Mouse (Mus musculus) adrenal gland, postnatal 36 days (tissue): ENCODE measurements around the gene Ccnb2. TPM values are rescaled to one million over a fixed set of nuclear protein-coding genes. Genes with fewer than 3 reads are reported as not detected.
"Not testable (repeated sequence)": the region's sequence is repeated elsewhere in the genome, so short reads cannot be mapped to it uniquely, and the experiment has no call there.

Experiments
- DNase-seq, 2 experiments: peaks; one replicate each; pipeline ENCODE4 v3.0.0; 2021; ENCODE audit warnings: mixed read lengths in 1 of 2
- long read RNA-seq, 2 experiments: library from polyadenylated mRNA; stranded (forward); transcript quantifications; one replicate each; pipeline ENCODE4 v2.0.0; 2021; ENCODE audit warnings: borderline sequencing depth in 2 of 2
- total RNA-seq, 2 experiments: library from RNA; stranded (reverse); gene quantifications; 2 replicates each; pipeline ENCODE4 v1.2.3; 2021

Ccnb2 gene
- 1 to 10 TPM; 5.4 to 6.1 TPM for total RNA-seq
- long read RNA-seq, experiment 1, transcript Ccnb2-201 (9 exons, 1,531 nt), result major isoform, 9 of 17 reads
- long read RNA-seq, experiment 1, partial matches to known transcripts, result 5 of 17 reads
- long read RNA-seq, experiment 1, other reads (novel, unspliced or antisense), result 3 of 17 reads
- long read RNA-seq, experiment 2, partial matches to known transcripts, result 0 of 6 reads
- long read RNA-seq, experiment 2, other reads (novel, unspliced or antisense), result 2 of 6 reads

DNA sequence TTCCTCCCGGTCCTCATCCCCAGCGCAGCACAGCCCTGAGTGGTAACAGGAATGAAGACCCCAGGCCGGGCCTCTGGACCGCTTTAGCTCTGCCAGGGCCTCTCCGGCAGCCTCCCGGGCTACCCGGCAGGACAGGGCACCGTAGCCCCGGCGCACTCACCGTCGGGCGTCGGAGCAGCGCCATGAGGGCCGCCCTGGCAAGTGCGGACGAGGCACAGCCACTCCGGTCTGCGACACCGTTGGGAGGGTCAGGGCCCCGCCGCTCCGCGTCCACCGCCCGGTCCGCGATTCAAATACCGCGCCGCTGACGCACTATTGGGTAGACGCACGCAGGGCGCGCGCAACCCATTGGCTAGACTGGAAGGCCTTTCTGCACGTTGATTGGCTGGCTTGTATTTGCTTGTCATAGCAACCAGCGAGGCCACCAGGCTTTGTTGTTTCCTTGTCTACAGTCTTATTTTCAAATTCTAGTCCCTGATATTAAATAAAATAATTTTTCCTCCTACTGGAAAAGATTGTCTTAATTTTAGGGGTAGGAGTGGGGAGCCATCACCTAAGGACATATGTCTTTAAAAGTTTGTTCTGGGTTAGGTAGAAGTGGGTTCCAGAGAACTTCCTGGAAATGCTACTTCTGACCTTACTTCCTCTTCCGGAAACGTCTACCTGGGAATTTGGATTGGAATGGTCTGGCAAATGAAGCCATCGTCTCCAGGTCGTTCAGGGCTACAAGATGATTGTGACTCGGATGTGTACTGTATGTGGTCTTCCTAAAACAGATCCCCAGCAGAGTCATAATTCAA, at the start of gene Ccnb2:
Ccnb2 (minus strand) TSS at position 291 of the 800 bp plus-strand sequence.
- DNase-seq, result peak; percentile 89 to 91

DNA sequence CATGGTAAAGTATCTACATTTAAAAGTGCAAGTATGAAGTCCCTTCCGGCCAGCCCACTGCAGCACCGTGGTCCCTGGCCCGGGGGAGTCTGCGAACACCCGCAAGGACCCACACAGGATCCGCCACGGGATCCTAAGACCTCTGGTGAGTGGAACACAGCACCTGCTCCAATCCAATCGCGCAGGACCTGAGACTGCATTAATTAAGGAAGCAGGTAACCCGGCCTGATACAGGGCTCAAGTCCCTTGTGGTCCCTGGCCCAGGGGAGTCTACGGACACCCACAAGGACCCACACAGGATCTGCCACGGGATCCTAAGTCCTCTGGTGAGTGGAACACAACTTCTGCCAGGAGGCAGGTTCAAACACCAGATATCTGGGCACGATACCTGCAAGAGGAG, 41.7 kb upstream of the Ccnb2 start:
- DNase-seq, result not testable (repeated sequence)

- DNase-seq, result no peak
These were observed 31.0 kb upstream of the Ccnb2 start for GRCm38 (mm10) chr9:70452371-70452770.

DNA sequence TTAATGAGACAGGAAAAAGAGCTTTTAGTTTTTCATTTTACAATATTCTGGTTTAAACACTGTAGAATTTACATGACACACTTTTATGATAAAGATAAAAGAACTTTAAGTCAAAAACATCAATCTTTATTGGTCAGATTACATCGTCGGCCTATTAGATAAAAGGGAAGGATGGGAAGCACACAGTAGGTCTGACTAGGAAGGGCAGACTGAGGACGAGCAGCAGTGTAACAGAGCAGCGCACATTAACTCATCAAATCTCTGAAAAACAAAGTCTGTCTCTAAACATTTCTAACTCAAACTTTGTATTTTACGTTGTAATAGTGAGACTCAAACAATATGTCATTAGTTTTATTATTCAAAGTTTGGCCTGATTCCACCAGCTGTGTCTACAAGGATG, 27.7 kb upstream of the Ccnb2 start:
- no peak for DNase-seq

DNA sequence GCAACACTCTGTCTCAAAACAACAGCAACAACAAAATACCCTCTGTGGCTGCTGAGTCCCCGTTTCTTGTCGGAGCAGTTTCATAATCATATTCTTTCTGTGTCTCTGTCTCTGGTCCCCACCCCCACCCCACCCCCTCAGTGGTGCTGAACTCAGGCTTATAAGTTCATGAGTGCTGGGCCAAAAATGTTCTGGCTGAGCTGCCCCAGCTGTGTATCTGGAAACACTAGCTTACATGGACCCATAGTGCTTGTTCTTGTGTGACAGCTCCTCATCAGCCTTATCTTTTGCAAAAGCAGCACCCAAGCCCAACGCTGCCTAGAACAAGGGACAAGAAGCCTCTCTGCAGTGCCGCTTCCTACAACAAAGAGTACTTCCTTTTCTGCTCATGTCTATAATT, 18.6 kb upstream of the Ccnb2 start:
- DNase-seq, result no peak

- DNase-seq, result no peak
These were observed 1.3 kb upstream of the Ccnb2 start for GRCm38 (mm10) chr9:70422661-70423060.

DNA sequence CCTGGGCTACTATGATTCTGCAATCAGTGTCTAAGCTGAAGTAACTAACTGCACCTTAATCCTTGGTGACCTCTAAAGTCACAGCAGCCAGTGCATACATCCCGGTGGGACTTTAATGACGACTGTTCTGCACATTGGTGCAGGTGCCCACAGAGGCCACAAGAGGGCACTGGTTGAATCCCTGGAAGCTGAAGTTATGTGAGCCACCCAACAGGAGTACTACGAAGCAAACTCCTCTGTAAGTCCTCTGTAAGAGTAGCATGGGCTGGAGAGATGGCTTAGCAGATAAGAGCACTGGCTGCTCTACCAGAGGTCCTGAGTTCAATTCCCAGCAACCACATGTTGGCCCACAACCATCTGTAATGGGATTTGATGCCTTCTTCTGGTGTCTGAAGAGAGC, 4.9 kb downstream of the Ccnb2 start:
- DNase-seq, result no peak

- no peak for DNase-seq
These were observed 8.3 kb downstream of the Ccnb2 start for GRCm38 (mm10) chr9:70413038-70413437.

DNA sequence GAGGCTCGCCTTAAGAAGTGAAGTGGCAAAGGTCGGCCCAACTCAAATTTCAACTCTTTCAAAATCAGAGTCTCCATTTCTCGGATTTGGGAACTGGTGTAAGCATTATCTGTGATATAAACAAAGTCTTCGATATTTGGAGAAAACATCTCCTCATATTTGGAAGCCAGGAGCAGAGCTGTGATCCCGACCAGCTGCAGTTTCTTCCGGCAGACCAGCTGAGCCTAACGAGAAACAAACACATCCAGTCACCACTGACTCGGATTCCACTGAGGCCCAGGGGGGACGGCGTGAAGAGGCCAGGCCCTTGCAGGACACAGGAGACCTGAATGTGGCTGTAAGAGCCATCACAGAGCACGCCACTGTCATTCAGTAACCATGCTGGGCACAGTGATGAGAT, 10.7 kb downstream of the Ccnb2 start:
- no peak for DNase-seq

- DNase-seq, result no peak
These were observed 11.6 kb downstream of the Ccnb2 start for GRCm38 (mm10) chr9:70409743-70410142.

DNA sequence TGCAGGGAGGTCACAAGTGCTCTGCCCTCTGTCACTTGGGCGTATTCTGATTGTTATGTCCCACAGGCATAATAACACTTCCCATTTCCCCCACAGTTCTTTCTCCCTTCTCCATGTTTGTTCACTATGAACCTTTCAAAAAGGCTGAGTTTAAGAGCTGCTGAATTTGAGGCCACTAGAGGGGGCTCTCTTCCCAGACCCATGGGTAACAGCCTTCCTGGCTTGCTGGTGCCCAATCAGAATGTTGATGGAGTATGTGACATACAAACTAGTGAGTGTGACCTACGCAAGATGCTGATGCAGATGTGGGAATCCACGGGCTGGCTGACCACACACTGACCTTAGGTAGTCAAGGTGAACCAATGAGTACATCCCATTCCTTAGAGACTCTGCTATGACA, 12.6 kb downstream of the Ccnb2 start:
- DNase-seq, result peak in 1 of 2 experiments; percentile 43

DNA sequence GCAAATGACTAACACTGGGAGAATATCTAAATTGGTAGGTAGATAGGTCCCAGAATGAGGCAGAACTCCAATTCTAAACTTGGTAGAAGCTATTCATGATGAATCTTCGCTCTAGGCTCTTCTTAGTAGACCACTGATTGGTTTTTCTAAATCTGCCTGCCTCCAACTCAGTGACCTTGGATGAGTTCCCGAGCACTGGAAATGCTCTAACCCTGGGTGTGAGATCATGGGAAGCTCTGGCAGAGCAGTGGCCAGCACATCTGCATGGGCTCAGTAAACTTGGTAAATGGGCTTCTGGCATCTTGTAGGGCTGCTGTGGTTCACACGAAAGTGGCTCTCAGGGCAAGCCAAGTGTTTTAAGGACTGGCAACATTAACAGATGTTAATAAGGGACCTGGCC, 14.8 kb downstream of the Ccnb2 start:
- DNase-seq, result peak; percentile 49 to 61

- no peak for DNase-seq
These were observed 19.3 kb downstream of the Ccnb2 start for GRCm38 (mm10) chr9:70401937-70402539.

DNA sequence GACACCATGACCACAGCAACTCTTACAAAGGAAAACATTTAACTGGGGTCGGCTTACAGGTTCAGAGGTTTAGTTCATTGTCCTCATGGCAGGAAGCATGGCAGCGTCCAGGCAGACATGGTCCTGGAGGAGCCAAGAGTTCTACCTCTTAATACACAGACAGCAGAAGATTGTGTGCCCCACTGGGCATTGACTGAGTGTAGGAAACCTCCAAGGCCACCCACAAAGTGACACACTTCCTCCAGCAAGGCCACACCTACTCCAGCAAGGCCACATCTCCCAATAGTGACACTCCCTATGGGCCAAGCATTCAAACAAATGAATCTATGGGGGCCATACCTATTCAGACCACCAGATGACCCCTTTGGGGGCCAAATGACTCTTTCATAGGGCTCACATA, 25.3 kb downstream of the Ccnb2 start:
- peak in 1 of 2 experiments; percentile 7 for DNase-seq

DNA sequence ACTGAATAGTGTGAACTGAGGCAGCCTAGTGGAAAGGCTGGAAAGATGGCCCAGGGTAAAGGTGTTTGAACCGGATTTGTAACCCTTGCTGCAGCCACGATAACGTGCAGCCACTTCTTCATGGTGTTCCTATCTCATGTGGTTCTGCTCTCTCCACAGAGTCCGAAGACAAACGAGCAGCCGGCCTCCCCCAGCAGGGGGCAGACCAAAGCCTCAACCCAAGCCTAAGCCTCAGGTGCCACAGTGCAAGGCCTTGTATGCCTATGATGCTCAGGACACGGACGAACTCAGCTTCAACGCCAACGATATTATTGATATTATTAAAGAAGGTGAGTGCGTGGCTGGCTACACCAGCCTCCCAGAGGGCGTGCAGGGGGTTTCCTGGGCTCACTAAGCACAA, 25.7 kb downstream of the Ccnb2 start:
- DNase-seq, result peak; percentile 6 to 24

GRCm38 (mm10) chr9:70392563-70392907, 28.8 kb downstream of the Ccnb2 start:
- DNase-seq, result peak; percentile 49 to 58

DNA sequence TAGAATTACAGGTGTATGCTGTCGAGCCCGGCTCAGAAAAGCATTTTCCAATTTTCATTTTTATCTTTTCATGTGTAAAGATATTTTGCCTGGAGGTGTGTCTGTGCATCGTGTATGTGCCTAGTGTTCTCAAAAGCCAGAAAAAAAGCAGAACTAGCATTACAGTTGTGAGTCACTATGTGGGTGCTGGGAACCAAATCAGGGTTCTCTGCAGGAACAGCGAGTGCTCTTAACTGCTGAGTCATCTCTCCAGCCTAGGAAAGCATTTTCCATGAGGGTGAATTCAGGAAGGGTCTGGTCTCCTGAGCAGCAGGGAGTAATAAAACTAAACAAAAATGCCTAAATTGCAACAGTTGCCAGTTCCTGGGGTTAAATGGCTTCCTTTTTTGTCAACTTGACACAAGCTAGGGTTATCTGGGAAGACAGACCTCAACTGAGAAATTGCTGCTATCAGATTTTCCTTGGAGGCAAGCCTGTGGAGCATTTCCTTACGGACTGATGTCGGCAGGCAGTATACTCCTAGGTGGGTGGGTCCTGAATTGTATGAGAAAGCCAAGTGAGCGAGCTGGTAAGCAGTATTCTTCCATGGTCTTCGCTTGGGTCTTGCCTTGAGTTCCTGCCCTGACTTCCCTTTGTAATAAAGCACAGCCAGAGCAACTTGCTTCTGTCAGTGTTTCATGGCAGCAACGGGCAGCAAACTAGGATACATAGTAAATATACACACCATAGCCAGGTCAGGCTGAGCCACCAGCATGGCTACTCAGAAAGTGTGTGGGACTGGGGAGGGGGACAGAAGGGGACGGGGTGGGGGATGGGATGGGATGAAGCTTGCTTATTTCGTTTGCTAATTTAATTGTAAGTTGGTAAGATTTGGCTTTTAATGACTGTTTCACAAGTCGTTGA, 29.4 kb downstream of the Ccnb2 start:
- no peak for DNase-seq

DNA sequence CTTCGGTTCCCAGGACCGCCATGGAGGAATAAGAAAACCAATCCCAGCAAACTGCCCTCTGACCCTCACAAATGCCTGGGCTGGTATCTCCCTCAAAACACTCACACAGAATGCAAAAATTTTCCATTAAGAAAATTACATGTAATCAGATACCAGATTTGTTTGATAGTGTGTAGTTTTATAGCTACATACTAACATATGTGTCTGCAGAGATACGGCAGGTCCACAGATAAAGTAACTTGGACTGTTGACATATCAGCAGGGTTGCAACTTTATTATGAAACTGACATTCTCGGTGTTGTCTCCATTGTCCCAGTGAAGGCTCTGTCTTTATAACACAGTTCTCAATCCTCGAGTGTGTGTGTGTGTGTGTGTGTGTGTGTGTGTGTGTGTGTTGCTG, 30.3 kb downstream of the Ccnb2 start:
- no peak for DNase-seq

GRCm38 (mm10) chr9:70389548-70389947, 31.8 kb downstream of the Ccnb2 start:
- DNase-seq, result no peak

GRCm38 (mm10) chr9:70387410-70388119, 33.8 kb downstream of the Ccnb2 start:
- no peak for DNase-seq

DNA sequence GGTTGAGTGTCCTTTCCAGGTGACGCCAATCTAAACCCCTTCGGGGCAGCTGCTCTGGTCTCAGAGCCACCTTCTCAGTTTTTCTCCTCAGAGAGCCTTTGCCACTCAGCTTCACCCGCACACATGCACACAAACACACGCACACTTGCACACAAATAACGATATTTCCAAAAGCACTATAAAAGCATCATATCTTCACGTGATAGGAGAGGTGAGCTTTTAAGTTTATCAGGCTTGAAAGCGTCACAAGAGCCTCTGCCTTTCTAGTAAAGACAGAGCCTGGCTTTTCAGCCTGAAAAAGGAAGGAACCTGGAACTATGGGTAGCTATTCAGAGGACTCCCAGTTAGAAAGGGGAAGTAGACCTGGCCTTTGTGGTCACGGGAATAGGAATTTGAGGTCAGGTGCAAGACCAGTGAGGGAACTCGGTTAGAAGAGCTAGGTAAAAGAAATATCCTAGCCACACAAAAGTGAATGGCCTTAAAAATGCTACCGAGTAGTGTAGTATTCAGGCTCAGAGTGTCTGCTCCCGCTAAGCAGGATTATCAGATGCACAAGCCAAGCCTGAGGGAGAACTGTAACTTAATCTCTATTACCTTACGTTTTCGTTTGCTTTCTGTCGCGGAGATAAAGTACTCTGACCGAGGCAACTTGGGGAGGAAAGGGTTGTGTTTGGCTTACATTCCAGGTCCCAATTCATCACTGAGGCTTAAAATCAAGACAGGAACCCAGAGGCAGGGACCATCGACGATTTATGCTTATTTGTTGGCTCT, 36.2 kb downstream of the Ccnb2 start:
- no peak for DNase-seq
